Mouse (Mus musculus) neural tube, embryonic 14.5 days (tissue): ENCODE results near the gene Csnk1g2. TPM values are rescaled to one million over a fixed set of nuclear protein-coding genes. Genes with fewer than 3 reads are reported as not detected.

Experiments used
- ATAC-seq: fragments of 200-750 bp; cut with Nextera tagmentation; 2 replicates; pipeline ENCODE4 v1.8.0; 2017; ENCODE audit warnings: low read depth, mild to moderate bottlenecking, moderate TSS enrichment, moderate library complexity
- H3K27ac ChIP-seq: fragments of 300-500 bp; sonication (generic); 2 replicates; pipeline ENCODE4 v1.5.1; 2014; ENCODE audit warnings: low read depth, mild to moderate bottlenecking, control low read depth, low read length, moderate library complexity, mixed read lengths
- H3K27me3 ChIP-seq: fragments of 300-500 bp; sonication (generic); 2 replicates; pipeline ENCODE4 v1.6.1; 2014; ENCODE audit warnings: low read length; ENCODE audit not compliant: control insufficient read depth, insufficient read depth
- H3K36me3 ChIP-seq: fragments of 300-500 bp; sonication (generic); 2 replicates; pipeline ENCODE4 v1.6.1; 2014; ENCODE audit warnings: low read length, mixed read lengths; ENCODE audit not compliant: control insufficient read depth, insufficient read depth
- H3K4me1 ChIP-seq: fragments of 300-500 bp; sonication (generic); 2 replicates; pipeline ENCODE4 v1.6.1; 2014; ENCODE audit warnings: low read length; ENCODE audit not compliant: control insufficient read depth, insufficient read depth
- H3K4me2 ChIP-seq: fragments of 300-500 bp; sonication (generic); 2 replicates; pipeline ENCODE4 v1.6.1; 2014; ENCODE audit warnings: mild to moderate bottlenecking, low read depth, low read length, control low read depth
- H3K4me3 ChIP-seq: fragments of 300-500 bp; sonication (generic); 2 replicates; pipeline ENCODE4 v1.5.1; 2014; ENCODE audit warnings: low read depth, low read length, control low read depth, mixed read lengths
- H3K9ac ChIP-seq: fragments of 300-500 bp; sonication (generic); replicated peaks from 2 replicates; pipeline ENCODE4 v1.6.1; 2014; ENCODE audit warnings: low read depth, mild to moderate bottlenecking, control low read depth, low read length, mixed read lengths
- H3K9me3 ChIP-seq: fragments of 300-500 bp; sonication (generic); 2 replicates; pipeline ENCODE4 v1.6.1; 2016; ENCODE audit warnings: low read length; ENCODE audit not compliant: control insufficient read depth
- WGBS: fragments of 180-500 bp; shearing (Covaris S2); extraction: QIAGEN DNeasy Blood & Tissue Kit; methylation state at CpG from one replicate; pipeline ENCODE4 v1.1.7; 2014; 5-methylcytosine and 5-hydroxymethylcytosine counted together
- polyA plus RNA-seq: library from polyadenylated mRNA; unstranded; fragments of >200 nt; fragmentation: Nextera tagmentation; extraction: Ambion mirVana; gene quantifications from 2 replicates; pipeline ENCODE4 v1.2.1, GENCODE M21; 2014

The Csnk1g2 gene
- polyA plus RNA-seq, 1 experiment from 2014 or later: 50.3 TPM

DNA sequence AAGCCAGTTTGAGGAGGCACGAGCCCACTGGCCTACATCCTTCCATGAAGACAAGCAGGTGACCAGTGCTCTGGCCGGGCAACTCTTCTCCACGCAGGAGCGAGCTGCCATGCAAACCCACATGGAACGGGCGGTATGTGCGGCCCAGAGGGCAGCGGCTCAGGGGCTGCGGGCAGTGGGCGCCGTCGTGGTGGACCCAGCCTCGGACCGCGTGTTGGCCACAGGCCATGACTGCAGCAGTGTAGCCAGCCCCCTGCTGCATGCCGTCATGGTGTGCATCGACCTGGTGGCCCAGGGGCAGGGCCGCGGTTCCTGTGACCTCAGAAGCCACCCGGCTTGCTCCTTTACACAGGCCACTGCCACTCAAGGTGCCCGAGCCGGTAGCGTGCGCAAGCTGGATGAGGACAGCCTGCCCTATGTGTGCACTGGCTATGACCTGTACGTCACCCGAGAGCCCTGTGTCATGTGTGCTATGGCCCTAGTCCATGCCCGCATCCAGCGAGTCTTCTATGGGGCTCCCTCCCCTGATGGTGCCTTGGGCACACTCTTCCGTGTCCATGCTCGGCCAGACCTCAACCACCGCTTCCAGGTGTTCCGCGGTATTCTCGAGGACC lies 15.8 kb upstream of the Csnk1g2 start:
- Histone ChIP-seq H3K4me3 (no peak overlapping the region), H3K36me3 (peaks cover 22% of the 10 kb centered on the region), H3K9ac (no peak overlapping the region), H3K27ac (no peak overlapping the region), H3K27me3 (no peaks in the 10 kb centered on the region), H3K4me1 (peaks cover 10% of the 10 kb centered on the region), H3K9me3 (no peaks in the 10 kb centered on the region), H3K4me2 (no peak overlapping the region)
- no peak for ATAC-seq
- 97% methylated on average over 34 of the region's 34 CpGs for WGBS

DNA sequence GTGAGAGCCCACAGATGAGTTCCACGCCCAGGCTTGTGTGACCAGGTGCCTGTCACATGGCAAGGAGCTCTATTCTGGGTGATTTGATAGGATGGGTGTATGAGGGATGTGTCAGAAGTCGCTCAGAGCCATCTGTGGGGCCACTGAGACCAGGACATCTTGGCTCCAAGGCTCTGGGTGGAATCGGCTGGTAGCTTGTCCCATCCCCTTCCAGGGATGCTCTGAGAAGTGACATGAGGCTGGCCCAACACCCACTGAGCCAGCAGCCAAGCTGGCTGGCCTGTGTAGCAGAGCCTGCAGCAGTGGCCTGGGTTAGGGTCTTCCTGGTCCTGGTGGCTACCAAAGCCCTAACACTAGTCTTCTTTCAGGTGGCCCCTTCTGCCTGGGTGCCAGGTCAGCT lies 14.2 kb upstream of the Csnk1g2 start:
- no peak overlapping the region for H3K4me3 ChIP-seq
- ATAC-seq: no peak

DNA sequence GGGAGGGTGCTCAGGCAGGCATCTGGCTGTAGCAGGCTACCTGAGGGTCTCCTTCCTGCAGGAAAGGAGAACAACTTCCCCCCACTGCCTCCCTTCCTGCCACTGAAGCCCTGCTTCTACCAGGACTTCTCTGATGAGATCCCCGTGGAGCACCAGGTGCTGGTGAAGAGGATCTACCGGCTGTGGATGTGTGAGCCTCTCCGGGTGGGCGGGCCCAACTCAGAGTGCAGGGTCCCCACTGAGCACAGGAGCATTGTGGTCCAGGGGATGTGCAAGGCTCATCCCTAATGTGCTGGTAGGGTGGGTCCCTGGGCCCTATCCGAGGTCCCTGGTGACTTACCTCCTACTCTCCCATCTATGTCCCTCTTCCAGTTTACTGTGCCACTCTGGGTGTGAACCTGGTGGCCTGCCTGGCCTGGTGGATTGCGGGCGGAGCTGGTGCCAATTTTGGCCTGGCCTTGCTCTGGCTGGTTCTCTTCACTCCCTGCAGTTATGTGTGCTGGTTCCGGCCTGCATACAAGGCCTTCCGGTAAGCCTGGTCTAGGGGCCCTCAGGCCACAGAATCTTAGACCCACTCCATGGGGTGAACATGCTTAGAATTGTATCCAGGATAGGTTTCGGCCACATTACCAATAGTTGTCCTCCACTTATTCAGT lies 13.2 kb upstream of the Csnk1g2 start:
- Histone ChIP-seq H3K27ac (no peak overlapping the region), H3K36me3 (peaks cover 29% of the 10 kb centered on the region)

More for the DNA sequence above, 14.2 kb upstream of the Csnk1g2 start:
- peaks cover 29% of the 10 kb centered on the region for H3K36me3 ChIP-seq
- H3K9me3 ChIP-seq: no peaks in the 10 kb centered on the region
- H3K9ac ChIP-seq: no peak overlapping the region
- H3K27me3 ChIP-seq: no peaks in the 10 kb centered on the region
- no peak overlapping the region for H3K27ac ChIP-seq
- no peak overlapping the region for H3K4me2 ChIP-seq
- 95% methylated on average over 3 of the region's 3 CpGs for WGBS
- peaks cover 9% of the 10 kb centered on the region for H3K4me1 ChIP-seq

DNA sequence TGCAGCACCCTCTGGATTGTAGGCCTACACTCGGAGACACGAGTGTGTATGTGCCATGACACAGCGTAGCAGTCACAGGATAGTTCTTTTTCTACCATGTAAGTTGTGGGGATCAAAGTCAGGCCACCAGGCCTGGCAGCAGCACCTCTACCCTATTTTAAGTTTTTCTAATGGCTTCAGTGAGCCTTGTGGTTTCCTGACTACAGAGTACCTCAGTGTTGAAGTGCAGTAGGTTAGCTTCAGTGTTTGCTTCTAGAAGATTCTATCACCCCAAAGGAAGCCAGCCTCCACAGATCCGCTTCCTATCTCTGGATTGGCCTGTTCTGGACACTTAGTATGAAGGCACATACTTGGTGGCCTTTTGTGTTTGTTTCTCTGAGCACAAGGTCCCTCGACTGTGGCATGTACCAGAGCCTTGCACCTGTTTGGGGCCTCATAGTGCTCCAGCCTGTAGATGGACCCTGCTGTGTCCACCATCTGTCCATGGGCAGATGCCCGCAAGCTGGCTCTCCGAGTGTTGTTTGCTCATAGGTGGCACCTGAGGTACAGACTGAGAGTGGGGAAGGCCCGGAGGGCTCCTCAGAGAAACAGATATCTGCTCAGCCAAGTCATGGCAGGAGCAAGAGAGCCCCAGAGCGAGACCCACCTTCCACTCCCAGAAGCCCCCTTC lies 12.4 kb upstream of the Csnk1g2 start:
- Histone ChIP-seq H3K27ac (no peak overlapping the region), H3K27me3 (no peaks in the 10 kb centered on the region), H3K4me1 (no peaks in the 10 kb centered on the region), H3K9ac (no peak overlapping the region), H3K36me3 (peaks cover 36% of the 10 kb centered on the region), H3K4me3 (no peak overlapping the region), H3K4me2 (no peak overlapping the region), H3K9me3 (no peaks in the 10 kb centered on the region)
- ATAC-seq: no peak
- 89% methylated on average over 9 of the region's 9 CpGs for WGBS

More for the DNA sequence above, 13.2 kb upstream of the Csnk1g2 start:
- H3K4me3 ChIP-seq: no peak overlapping the region
- no peak for ATAC-seq
- H3K4me1 ChIP-seq: no peaks in the 10 kb centered on the region
- no peaks in the 10 kb centered on the region for H3K9me3 ChIP-seq
- no peaks in the 10 kb centered on the region for H3K27me3 ChIP-seq
- H3K4me2 ChIP-seq: no peak overlapping the region
- 90% methylated on average over 10 of the region's 10 CpGs for WGBS
- no peak overlapping the region for H3K9ac ChIP-seq

DNA sequence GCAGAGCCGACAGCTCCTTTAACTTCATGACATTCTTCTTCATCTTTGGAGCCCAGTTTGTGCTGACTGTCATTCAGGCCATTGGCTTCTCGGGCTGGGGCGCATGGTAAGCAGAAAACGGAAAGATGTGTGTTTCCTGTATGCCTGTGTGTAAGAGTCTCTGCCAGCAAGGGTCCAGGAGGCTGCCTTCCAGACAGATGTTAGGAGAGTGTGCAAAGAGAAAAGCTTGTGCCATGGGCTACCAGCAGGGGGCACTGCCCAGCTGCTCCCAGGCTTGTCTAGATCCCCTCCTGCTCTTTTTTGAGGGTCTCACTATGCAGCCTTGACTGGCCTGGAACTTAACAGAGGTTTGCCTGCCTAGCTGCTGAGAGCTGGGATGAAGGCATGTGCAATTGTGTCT lies 11.6 kb upstream of the Csnk1g2 start:
- H3K4me2 ChIP-seq: no peak overlapping the region
- no peaks in the 10 kb centered on the region for H3K9me3 ChIP-seq
- no peak for ATAC-seq
- 72% methylated on average over 4 of the region's 4 CpGs for WGBS
- H3K4me3 ChIP-seq: no peak overlapping the region
- H3K9ac ChIP-seq: no peak overlapping the region
- H3K27ac ChIP-seq: no peak overlapping the region
- peaks cover 43% of the 10 kb centered on the region for H3K36me3 ChIP-seq
- H3K4me1 ChIP-seq: no peaks in the 10 kb centered on the region
- no peaks in the 10 kb centered on the region for H3K27me3 ChIP-seq

DNA sequence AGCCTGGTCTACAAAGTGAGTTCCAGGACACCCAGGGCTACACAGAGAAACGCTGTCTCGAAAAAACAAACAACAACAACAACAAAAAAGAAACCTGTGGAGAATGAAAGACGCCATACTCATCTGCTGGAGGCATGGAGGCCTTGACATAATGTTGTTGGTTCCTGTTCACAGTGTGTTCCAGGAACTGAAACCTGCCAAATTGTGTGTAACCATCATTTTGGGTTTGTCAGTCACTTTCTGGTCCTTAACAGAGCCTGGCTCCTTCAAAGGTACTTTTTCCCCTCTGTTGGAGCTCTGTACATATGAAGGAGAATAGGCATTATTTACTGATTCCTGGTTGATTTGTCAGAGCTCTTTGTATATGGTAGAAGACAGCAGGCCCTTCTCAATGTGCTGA lies 10.7 kb upstream of the Csnk1g2 start:
- peaks cover 43% of the 10 kb centered on the region for H3K36me3 ChIP-seq
- 93% methylated on average over 3 of the region's 3 CpGs for WGBS

DNA sequence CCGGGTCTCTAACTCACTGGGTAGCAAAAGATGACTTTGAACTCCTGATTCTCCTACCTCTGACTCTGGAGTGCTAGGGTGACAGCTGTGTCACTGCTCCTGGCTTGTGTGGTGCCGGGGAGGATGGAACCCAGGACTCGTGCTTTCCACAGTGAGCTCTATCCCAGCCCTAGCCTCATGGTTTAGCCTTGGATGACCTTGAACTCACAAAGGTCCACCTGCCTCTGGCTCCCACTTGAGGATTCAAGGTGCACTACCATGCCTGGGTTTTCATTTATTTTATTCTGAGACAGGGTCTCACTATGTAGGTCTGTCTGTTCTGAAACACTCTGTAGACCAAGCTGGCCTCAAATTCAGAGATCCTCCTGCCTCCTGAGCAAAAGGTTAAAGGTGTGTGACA lies 8.8 kb upstream of the Csnk1g2 start:
- H3K9me3 ChIP-seq: no peaks in the 10 kb centered on the region
- no peaks in the 10 kb centered on the region for H3K4me1 ChIP-seq
- H3K4me2 ChIP-seq: no peak overlapping the region
- H3K27ac ChIP-seq: no peak overlapping the region
- no peak overlapping the region for H3K4me3 ChIP-seq
- H3K36me3 ChIP-seq: peaks cover 30% of the 10 kb centered on the region
- WGBS: 85% methylated on average over 3 of the region's 3 CpGs
- H3K27me3 ChIP-seq: no peaks in the 10 kb centered on the region
- H3K9ac ChIP-seq: no peak overlapping the region
- ATAC-seq: no peak

More for the DNA sequence above, 10.7 kb upstream of the Csnk1g2 start:
- no peaks in the 10 kb centered on the region for H3K27me3 ChIP-seq
- ATAC-seq: no peak
- H3K9ac ChIP-seq: no peak overlapping the region
- H3K9me3 ChIP-seq: no peaks in the 10 kb centered on the region
- H3K4me3 ChIP-seq: no peak overlapping the region
- no peaks in the 10 kb centered on the region for H3K4me1 ChIP-seq
- H3K27ac ChIP-seq: no peak overlapping the region
- no peak overlapping the region for H3K4me2 ChIP-seq

DNA sequence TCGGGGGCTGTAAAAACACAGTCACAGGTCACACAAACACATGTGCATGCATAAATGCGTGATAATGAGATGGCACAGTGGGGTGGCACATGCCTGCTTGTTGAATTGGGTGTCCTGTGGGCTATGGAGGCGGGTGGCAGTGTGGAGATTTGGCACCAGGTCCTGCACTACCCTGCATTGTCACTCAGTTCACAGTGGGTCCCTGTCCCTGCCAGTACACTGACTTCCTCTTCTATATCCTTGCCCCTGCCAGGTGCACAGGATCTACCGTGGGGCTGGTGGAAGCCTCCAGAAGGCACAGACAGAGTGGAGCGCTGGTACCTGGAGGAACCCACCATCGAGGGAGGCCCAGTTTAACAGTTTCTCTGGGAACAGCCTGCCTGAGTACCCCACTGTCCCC lies 8.3 kb upstream of the Csnk1g2 start:
- ATAC-seq: no peak
- Histone ChIP-seq H3K4me3 (no peak overlapping the region), H3K9me3 (no peaks in the 10 kb centered on the region), H3K9ac (no peak overlapping the region), H3K27ac (no peak overlapping the region), H3K36me3 (peaks cover 25% of the 10 kb centered on the region), H3K4me1 (no peaks in the 10 kb centered on the region), H3K27me3 (no peaks in the 10 kb centered on the region), H3K4me2 (no peak overlapping the region)
- 89% methylated on average over 6 of the region's 6 CpGs for WGBS

DNA sequence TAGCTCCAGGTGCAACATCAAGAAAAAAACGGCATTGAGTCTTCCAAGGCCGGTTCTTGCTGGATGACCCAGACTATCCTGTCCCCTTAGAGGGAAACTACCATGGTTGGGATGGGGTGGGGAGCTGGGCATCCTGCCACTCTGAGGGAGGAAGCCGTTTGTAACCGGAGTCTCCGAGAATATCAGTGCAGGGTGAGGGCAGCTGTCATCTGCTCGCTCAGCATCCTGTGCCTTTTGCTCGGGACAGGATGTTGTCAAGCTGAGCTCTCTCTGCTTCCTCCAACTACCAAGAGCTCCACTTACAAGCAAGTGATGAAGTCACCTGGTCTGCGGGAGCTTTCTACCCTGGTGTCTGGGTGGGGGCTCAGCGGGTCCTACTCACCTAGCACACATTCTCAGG lies 4.5 kb upstream of the Csnk1g2 start:
- ATAC-seq: no peak
- Histone ChIP-seq H3K9me3 (no peaks in the 10 kb centered on the region), H3K27ac (no peak overlapping the region), H3K4me3 (no peak overlapping the region), H3K4me1 (peaks cover 8% of the 10 kb centered on the region), H3K27me3 (no peaks in the 10 kb centered on the region), H3K9ac (no peak overlapping the region), H3K4me2 (no peak overlapping the region), H3K36me3 (peaks cover 15% of the 10 kb centered on the region)
- 81% methylated on average over 9 of the region's 9 CpGs for WGBS
